Mouse (Mus musculus) T-helper 17 cell (primary cell): Measurements from ENCODE around the gene Dst.

Experiments used
- in situ Hi-C, 2 experiments: fragments of 300-600 bp; cut with MboI, MseI; formaldehyde crosslinking; loops; 1 replicate in 1 of 2; 2 replicates in 1 of 2; pipeline ENCODE4 v1.15.1; 2025; ENCODE audit warnings: high pct_unique_total_duplicates in 2 of 2

Gene Dst

DNA sequence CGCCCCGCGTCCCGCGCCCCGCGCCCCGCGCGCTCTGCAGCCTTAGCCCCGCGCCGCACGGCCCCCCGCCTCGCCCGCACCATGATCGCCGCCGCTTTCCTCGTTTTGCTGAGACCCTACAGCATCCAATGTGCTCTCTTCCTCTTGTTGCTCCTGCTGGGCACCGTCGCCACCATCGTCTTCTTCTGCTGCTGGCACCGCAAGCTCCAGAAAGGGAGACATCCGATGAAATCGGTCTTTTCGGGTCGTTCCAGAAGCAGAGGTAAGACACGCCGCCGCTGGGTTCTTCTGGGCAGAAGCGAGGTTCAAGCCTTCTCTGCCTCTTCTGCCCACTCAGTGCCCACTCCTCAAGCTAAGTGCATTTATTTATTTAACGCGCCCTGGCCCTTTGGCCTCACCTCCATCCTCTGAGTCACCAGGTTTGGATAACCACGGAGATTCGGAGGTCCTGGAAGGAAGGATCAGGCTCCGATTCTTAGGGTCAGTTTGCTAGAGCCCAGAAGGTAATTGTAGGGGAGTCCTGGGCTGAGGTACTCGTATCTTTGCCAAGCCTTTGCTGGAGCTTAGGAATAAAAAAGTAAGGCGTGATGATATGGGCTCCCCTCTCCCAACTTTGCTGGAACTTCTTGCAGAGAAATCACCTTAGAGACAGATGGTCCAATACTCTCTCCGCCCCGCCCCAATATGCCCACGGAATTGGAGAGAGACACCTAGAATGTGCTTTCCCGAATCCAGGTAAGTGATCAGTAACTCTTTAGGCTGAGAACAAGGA lies at the start of gene Dst:
Gene Dst (plus strand): TSS at position 35 of the 772 bp plus-strand sequence.
- in situ Hi-C loops = no loop called here

DNA sequence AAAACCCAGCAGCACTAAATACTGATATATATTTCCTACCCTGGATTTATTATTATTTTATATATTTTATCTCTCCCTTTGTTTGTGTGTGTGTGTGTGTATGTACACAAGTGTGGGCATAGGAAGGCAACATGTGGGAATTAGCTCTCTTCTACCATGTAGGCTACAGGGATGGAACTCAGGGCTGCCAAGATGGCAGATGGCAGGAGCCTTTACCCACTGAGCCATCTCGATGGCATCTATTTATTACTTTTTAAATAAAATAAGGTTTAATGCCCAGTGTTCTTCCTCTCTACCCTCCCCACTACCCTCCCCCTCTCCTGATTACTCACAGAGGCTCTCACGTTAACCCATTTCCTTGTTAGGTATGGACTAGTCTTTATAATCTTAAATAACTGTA lies 39.0 kb upstream of the Dst start:
- in situ Hi-C loops = no loop called here

DNA sequence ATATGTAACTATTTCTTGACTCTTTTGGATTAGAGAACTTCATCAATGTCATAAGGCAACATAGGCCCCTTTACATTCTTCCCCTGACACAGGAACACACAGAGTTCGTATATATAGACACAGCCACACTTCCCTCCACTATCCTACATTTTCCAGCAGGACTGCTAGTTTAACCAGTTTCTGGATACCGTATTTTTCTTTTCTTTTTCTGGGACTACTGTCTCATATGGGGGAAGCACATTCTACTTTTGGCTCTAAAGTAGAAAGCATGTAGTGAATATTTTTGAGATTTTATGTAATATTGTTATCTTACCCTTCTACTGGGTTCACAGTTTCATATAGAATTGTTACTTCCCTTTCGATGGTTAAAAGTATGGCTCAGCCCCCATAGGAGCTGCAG lies 38.6 kb upstream of the Dst start:
- in situ Hi-C loops = no loop called here

DNA sequence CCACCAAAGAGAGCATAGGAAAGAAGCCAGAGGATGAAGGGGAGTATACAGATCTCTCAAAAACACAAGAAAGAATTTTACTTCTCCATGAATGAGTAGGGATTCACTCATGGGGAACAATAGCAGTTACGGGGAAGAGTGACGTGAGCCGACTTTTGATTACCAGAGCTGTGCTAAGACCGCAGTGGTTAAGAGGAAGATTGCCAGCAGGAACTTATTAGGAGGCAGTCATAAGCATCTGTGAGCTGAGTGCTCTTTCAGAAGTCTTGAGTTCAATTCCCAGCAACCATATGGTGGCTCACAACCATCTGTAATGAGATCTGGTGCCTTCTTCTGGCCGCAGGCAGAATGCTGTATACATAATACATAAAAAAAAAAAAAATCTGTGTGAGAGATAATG lies 34.5 kb upstream of the Dst start:
- in situ Hi-C loops = no loop called here

DNA sequence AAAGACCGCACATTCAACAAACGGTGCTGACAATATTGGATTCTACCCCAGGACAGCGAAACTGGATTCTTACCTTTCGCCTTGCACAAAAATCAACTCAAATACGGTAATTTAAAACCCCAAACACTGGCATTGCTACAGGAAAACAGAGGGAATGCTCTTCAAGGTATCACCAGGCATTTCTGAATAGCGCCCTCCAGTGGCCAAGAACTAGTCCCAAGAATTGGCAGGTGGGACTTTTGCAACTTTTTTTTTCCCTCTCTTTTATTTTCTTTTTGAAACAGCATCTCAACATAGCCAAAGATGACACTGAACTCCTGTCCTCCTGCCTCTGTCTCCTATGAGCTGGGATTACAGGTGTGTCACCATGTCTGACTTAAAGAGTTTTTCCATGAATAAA lies 32.3 kb upstream of the Dst start:
- in situ Hi-C loops = loop anchor here in 1 of 2 experiments (5.0 kb wide), 1 partner anchor 48 kb away; no protein-coding TSS in a partner anchor

DNA sequence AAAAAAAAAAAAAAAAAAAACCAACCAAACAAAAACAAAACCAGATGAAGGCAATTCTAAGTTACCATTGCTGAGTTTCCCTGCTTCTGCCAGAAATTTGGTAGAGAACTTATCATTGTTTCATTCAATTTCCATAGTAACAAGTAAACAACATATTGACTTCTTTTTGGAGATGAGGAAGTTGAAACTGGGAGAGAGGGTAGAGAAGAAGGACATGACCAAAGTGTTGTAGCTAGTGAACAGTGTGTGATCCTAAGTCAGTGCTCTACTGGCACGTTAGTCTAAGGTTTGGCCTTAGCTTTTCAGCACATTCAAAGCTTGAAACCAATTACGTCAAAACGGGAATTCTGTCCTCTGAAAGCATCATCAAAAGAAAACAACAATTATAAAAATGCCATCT lies 31.6 kb upstream of the Dst start:
- in situ Hi-C loops = loop anchor here in 1 of 2 experiments (5.0 kb wide), 1 partner anchor 49 kb away; no protein-coding TSS in a partner anchor

DNA sequence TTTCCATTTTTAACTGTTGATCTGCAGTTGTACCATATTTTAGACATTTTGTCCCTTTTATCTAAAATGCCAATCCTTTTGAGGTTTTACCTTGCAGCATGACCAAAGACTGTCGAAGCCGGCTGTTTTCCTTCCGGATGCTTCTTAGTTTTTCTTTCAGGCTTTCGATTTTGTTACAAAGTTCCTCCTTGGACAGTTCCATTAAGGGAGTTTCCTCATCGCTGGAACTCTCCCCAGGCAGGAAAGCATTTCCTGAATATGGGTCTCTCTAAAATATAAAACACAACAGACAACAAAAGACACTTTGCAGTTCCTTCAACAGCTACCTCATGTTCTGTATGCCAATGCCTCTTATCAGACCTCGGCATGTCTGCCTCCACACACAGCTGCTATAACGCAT lies 29.9 kb upstream of the Dst start:
- in situ Hi-C loops = loop anchor here in 1 of 2 experiments (5.0 kb wide), 1 partner anchor 51 kb away; no protein-coding TSS in a partner anchor

DNA sequence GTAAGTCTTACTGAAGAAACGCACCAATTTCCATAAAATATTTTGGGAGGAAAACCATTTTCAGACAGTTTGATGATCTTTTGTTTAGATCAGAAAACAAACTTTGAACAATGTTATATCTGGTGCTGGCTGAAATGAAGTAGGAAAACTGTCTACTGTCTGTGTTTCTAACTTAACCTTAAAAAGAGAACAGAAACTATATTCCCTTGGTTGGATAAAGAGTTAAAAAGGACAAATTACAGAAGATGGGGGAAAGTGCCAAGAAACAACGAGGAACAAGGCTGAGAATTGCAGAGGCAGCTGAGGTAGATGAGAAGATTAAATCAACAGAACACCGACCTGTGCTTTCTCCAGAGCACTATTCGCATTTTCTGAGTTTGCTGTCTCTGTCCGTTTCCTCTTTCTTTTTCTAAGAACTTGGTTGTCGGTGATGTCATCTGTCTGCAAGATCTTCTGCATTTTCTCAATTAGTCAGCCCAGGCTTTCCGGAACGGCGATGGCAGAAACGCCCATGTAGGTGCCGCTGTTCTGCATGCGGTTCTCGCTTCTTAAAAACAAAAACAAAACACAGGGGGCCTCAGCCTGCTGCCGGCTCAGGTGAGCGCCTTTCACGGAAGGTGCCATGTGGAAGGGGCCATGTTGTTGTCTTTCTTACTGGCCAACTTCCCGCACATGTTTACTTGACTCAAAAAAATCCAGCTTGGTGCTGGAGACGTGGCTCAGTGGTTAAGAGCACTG lies 24.8 kb upstream of the Dst start:
- in situ Hi-C loops = no loop called here

DNA sequence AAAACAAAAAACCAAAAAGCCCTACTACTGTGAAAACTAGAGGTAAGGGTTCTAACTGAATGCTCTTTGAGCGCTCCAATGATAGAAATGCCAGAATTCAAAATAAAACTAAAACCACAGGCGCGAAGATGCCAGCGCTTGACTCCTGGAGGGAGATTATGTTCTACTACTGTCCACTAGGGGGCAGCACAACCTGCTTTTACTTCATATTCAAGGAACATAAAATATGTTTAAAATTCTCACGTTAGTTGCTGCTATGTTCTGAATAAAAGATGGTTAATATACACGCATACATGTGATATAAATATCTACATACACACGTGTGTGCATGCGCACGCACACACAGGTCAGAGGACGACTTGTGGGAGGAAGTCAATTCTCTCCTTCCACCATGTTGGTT lies 15.2 kb upstream of the Dst start:
- in situ Hi-C loops = loop anchor here (5.0 to 10.0 kb wide), 2 partner anchors 70 to 542 kb away; partner anchors contain the start of genes Ccdc115 (in 1 of the 2) and Imp4 (in 1 of the 2)

DNA sequence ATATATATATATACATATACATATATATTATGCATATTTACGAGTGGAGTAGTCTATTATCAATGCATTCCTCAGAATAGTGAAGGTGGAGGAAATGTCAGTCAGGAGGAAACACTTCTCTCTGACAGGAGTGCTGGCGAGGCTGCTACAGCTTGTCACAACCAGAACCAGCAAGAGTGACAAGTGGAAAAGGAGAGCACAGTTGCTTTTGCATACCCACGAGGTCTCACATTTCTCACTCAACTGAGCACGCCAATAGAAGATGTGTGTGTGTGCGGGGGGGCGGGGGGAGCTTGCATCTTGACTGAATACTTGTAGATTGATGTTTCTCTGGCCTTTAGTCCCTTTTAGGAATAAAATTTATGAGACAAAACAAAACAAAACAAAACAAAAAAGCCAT lies 11.9 kb upstream of the Dst start:
- in situ Hi-C loops = loop anchor here (5.0 to 10.0 kb wide), 2 partner anchors 79 to 539 kb away; partner anchors contain the start of genes Ccdc115 (in 1 of the 2) and Imp4 (in 1 of the 2)

DNA sequence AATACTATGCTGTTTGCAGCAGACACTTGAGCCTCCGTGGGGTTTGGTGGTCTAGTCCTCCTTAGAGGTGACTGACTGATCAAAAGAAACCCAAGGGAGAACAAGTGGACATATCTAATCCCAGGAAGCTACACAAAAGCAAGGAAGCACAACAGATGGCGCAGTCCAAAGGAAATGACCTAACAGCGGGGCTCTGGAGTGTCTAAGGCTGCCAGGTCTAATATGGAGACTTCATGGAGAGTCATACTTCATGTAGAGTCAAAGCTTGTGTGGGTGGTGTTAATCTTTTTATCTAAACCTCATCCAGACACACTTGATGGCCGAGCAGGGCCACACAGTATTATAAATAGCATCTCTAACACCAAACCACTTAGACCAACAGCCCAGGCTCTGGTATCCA lies 11.4 kb upstream of the Dst start:
- in situ Hi-C loops = loop anchor here (5.0 to 10.0 kb wide), 2 partner anchors 79 to 538 kb away; partner anchors contain the start of genes Ccdc115 (in 1 of the 2) and Imp4 (in 1 of the 2)

DNA sequence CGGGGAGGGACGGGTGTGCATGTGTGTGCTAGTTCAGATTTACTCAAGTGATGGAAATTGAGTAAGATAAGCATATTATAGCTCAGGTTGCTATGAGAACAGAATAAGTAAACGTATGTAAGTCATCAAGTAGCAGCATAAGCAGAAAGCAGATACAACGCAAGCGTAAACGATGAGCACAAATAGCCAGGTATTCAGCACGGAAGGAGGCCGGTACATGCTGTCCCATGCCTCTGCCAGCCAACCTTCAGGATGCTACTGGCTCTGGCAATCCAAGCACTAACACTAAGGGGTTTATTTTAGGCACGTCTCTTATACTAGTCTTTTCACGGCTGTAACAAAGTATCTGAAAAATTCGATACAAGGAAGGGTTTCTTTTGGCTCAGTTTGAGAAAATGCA lies 10.6 kb upstream of the Dst start:
- in situ Hi-C loops = loop anchor here (5.0 to 10.0 kb wide), 2 partner anchors 80 to 537 kb away; partner anchors contain the start of genes Ccdc115 (in 1 of the 2) and Imp4 (in 1 of the 2)

DNA sequence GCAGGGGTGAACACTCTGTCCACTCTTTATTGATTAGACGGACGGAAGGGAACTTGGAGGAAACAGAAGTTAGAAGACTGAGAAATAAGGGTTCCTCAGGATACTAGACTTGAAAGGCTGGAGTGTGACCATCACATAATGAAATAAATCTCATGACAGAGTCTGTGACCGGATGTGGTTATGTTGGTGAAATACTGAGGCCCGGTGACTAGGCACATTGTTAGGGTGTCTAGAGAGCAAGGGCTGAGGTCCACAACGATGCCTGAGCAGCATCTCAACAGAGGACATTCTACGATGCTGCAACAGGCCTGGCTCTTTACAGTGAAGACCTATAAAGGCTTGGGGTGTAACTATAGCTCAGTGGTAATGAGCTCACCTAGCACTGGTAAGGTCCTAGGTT lies 9.7 kb upstream of the Dst start:
- in situ Hi-C loops = loop anchor here (5.0 to 10.0 kb wide), 2 partner anchors 81 to 536 kb away; partner anchors contain the start of genes Ccdc115 (in 1 of the 2) and Imp4 (in 1 of the 2)

DNA sequence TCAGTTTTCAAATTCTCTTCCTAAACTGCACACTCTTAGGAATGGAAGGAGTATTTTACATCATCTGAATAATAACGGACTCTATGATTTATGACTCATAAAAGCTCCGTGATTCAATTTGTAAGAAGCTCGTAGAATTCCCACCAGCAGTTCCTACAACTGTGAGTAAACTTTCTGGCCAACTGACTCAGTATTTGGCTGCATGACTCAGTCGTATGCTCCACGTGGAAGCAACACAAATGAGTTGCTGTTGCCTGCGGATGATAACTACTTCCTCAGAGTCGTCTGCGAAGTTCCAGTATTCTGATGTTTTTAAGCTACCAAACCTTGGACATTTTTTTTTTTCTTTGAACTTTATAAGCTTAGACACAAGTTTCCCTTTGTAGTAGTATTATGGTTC lies 7.8 kb upstream of the Dst start:
- in situ Hi-C loops = no loop called here

DNA sequence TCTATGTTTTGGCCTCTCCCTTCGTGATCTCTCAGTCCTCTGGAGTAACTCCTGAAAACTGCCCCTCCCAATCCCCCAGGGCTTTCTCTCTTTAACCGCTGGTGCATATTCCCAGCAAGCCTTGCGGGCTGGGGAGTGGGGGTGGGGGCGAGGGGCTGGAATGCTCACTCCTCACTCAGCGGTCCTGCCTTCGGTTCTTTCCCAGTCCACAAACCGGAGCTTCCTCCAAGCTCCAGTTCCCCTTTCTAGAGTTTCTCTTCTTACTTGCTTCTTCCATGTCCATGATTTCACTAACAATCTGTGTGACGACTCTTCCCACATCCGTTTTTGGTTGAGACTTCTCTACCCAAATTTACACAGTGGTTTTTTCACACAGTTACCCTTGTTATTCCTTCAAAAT lies 4.4 kb upstream of the Dst start:
- in situ Hi-C loops = no loop called here

DNA sequence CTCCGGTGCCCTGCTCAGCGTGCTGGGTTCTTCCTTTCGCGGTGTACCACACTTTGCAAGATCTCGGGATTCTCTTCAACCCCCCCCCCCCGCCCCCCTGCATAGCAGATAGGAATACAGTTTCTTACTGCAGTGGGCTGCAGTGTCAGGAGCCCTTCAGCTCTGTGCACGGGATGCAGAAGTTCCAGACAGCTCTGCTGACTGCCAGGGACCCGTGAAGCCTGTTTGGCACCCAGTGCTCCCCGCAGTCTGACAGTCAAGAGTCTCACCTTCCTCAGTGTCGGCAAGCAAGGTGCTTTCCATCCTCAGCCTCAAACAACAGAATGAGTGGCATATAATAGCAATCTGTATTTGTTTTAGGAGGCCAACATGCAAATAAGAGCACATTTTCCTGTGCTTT lies 1.8 kb upstream of the Dst start:
- in situ Hi-C loops = no loop called here

DNA sequence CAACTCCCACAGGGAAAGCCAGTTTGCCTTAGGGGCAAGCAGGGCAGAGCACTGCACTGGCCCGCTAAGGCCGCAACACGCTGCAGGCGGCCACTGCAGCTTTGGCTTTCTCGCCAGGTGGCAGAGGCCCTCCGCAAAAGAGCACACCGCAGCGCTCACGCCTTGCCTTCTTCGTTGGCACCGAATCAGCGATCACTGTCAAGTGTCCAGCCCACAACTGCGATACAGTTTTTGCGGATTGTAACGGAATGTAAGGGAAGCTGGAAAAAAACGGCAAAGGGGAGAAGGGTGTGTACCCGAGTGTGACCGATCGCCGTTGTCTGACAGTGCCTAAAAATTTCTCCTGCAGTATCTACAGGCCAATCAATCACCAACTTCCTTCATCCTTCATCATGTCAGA lies 1.1 kb upstream of the Dst start:
- in situ Hi-C loops = no loop called here

DNA sequence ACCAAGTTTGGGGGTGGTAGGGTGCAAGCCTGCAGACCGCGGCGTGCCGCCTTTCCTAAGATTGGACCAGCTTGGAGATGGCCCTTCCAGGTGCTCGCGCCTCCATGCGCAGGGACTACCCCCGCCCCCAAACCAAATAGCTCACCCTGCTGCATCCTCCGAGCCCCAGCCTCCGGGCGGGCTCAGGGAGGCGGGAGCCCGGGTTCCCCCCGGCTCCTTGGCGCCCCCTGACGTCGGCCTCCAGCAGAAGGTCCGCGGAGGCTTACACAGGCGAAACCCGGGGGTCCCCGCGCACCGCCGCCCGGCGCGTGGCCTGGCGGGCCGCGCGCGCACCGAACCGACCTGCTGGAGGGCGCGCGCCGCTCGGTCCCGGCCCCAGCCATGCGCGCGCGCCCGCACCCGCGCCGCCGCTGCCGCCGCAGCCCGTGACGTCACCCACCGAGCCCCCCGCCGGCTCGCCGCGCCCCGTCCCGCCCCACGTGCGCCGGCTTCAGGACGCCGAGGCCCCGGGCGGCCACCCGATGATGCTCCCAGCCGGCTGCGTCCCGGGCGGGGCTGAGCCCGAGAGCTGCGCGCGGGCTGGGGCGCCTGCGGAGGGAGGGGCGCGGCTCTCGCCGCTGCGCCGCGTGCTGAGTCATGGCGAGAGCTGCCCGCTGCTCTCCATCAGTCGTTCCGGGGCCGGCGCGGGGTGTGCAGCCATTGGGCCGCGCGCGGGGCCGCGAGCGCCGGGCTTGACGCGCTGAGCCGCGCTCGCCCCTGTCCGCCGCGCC lies 419 bp upstream of the Dst start, which contains the start of gene Bend6:
Gene Bend6 (minus strand): TSS at position 396 of the 770 bp plus-strand sequence.
- in situ Hi-C loops = no loop called here

DNA sequence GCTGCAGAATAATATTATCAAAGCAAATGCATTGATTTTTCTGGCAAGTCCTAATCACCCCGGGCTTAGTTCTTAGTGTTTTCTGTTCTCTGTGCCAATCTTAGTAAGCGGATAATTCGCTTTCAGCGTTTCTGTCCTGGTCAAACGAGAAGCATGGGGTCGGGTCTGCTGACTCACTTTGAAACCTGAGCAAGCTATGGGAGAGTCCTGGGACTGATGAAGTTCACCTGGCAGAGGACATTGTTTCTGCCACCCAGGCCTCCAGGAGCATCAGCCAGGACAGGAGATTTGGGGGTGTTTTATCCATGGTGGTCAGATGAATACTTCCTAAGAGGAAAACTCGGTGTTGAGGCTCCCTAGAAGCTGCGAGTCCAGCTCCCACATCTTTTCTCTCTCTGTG lies 3.6 kb downstream of the Dst start:
- in situ Hi-C loops = no loop called here

DNA sequence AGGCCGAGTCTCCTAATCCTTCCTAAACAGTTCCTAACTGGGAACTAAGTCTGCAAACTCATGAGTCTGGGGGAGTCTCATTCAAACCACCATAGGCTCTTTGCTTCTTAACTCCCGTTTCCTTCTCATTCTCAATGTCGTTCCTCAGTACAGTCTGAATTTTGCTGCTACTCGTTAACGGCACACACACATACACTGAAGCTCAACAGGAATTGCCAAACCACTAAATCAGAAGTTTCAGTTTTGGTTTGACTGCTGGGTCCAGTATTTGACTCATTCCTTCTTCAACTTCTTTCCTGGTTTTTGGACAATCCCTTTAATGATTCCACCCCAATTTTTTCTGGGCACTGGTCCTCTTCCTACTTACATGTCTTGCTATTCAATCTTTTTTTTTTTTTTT lies 8.5 kb downstream of the Dst start:
- in situ Hi-C loops = no loop called here

DNA sequence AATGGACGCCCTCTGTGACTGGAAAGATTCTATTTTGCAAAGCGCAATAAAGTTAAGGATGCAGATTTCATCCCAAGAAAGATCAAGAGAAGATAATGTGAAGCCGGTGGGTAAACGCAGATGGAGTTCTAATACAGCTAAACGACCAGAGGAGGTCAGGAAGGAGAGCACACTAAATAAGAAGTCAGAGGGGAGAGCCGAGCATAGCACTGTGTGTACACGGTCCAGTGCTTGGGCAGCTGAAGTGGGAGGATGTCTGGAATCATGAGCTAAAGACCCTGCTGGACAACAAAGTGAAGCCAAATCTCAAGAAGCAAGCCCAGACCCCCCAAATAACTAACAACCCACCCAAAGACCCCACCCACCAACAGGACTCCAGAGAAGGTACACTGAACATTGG lies 14.9 kb downstream of the Dst start:
- in situ Hi-C loops = no loop called here
